Mouse (Mus musculus) heart, postnatal 0 days (tissue): ENCODE measurements around the gene Zbtb40.

Experiments used
- CTCF ChIP-seq: IDR thresholded peaks from 2 replicates; pipeline ENCODE4 v1.5.1; 2016; ENCODE audit warnings: antibody characterized with exemption, control low read depth, low read depth
- EP300 ChIP-seq: IDR thresholded peaks from 2 replicates; pipeline ENCODE4 v1.6.1; 2016; ENCODE audit warnings: antibody characterized with exemption, low read depth

GRCm38 (mm10) chr4:137041161-137041621, 7.4 kb downstream of the Zbtb40 start:
- no peak for TF ChIP-seq CTCF
- no peak for TF ChIP-seq EP300
